ENCODE assay signal across 21 mouse cellular contexts in genomic region chr3:148641581-148641980, GRCm38 (mm10).
DNase-seq lines count a peak whose midpoint lies in the region; ATAC-seq and TF ChIP-seq lines count a peak whose summit lies in the region.
"Had no signal": no experiment of that assay in that cellular context is flagged by ENCODE, and none has a peak within 500 bp of the region (broad histone marks: within the 10 kb centered on the region; RNA-seq: fewer than 3 reads in every experiment).

No protein-coding gene starts in this region.

- ATAC-seq in forebrain, postnatal 0 days = no peak
- no peak for ATAC-seq in hindbrain, embryonic 15.5 days (ENCODE audit: low FRiP score, low read depth)
- ATAC-seq in midbrain, postnatal 0 days (ENCODE audit: low FRiP score) = no peak
- no peak for ATAC-seq in midbrain, embryonic 13.5 days
- ATAC-seq: CD4-positive, CD25-positive, alpha-beta regulatory T cell, adult 4 months; forebrain, embryonic 14.5 days; liver, embryonic 12.5 days had no signal

- H3K9me3 ChIP-seq in forebrain, postnatal 0 days (ENCODE audit: low read length) = no peaks in the 10 kb centered on the region
- H3K9me3 ChIP-seq in forebrain, embryonic 10.5 days = peaks cover 5% of the 10 kb centered on the region; the same call in 1 of the 2 replicates
- no peaks in the 10 kb centered on the region for H3K9me3 ChIP-seq in hindbrain, embryonic 15.5 days
- 0 out of 2 replicates have a peak, but pooled peaks cover 2% of the 10 kb centered on the region for H3K9me3 ChIP-seq in hindbrain, embryonic 10.5 days
- no peaks in the 10 kb centered on the region for H3K9me3 ChIP-seq in midbrain, postnatal 0 days (ENCODE audit: low read length)
- no peaks in the 10 kb centered on the region for H3K9me3 ChIP-seq in midbrain, embryonic 13.5 days
- H3K9me3 ChIP-seq: liver, embryonic 12.5 days had no signal

- H3K9ac ChIP-seq in forebrain, postnatal 0 days = no peak overlapping the region
- H3K9ac ChIP-seq in hindbrain, embryonic 15.5 days = no peak overlapping the region
- no peak overlapping the region for H3K9ac ChIP-seq in midbrain, postnatal 0 days (replicated peaks; ENCODE audit: low read length, poor library complexity, severe bottlenecking)
- no peak overlapping the region for H3K9ac ChIP-seq in midbrain, embryonic 13.5 days (replicated peaks)
- H3K9ac ChIP-seq: liver, embryonic 12.5 days had no signal

- peak; percentile 11 for DNase-seq in forebrain, postnatal 0 days
- no peak for DNase-seq in forebrain, embryonic 10.5 days (ENCODE audit: extremely low spot score, low spot score)
- DNase-seq in hindbrain, embryonic 10.5 days (ENCODE audit: low spot score) = no peak
- peak; percentile 21 for DNase-seq in midbrain, postnatal 0 days (ENCODE audit: low spot score)
- DNase-seq in spleen, postnatal 4 days (ENCODE audit: low spot score in 2 of 2) = no peak
- DNase-seq: adrenal gland, postnatal 25 days; cerebellum, adult 9-10 months; gastrocnemius, postnatal 14 days; heart, adult 11 months; heart, postnatal 36 days; kidney, adult 2 months; kidney, postnatal 14 days; lung, adult 18-20 months; lung, postnatal 14 days; midbrain, embryonic 14.5 days had no signal

- H3K27me3 ChIP-seq in forebrain, postnatal 0 days (ENCODE audit: insufficient read depth, low read length) = no peaks in the 10 kb centered on the region
- no peaks in the 10 kb centered on the region for H3K27me3 ChIP-seq in forebrain, embryonic 10.5 days (ENCODE audit: poor library complexity, severe bottlenecking)
- no peaks in the 10 kb centered on the region for H3K27me3 ChIP-seq in hindbrain, embryonic 15.5 days
- no peaks in the 10 kb centered on the region for H3K27me3 ChIP-seq in hindbrain, embryonic 10.5 days (ENCODE audit: insufficient read depth, poor library complexity, severe bottlenecking)
- no peaks in the 10 kb centered on the region for H3K27me3 ChIP-seq in midbrain, postnatal 0 days (ENCODE audit: insufficient read depth, low read length)
- no peaks in the 10 kb centered on the region for H3K27me3 ChIP-seq in midbrain, embryonic 13.5 days
- H3K27me3 ChIP-seq: liver, embryonic 12.5 days had no signal

- TF ChIP-seq CTCF in forebrain, postnatal 0 days (IDR thresholded peaks at IDR 0.05; ENCODE audit: low read depth) = no peak
- no peak for TF ChIP-seq CTCF in midbrain, postnatal 0 days (IDR thresholded peaks at IDR 0.05)

- no peak overlapping the region for H3K4me3 ChIP-seq in forebrain, postnatal 0 days (ENCODE audit: low read depth, low read length)
- no peak overlapping the region for H3K4me3 ChIP-seq in forebrain, embryonic 10.5 days
- no peak overlapping the region for H3K4me3 ChIP-seq in hindbrain, embryonic 15.5 days
- no peak overlapping the region for H3K4me3 ChIP-seq in hindbrain, embryonic 10.5 days
- no peak overlapping the region for H3K4me3 ChIP-seq in midbrain, postnatal 0 days (ENCODE audit: low read depth, low read length)
- H3K4me3 ChIP-seq in midbrain, embryonic 13.5 days (replicated peaks) = no peak overlapping the region
- H3K4me3 ChIP-seq: liver, embryonic 12.5 days; myocyte had no signal

- no peaks in the 10 kb centered on the region; the same call in 1 of the 2 replicates for H3K4me1 ChIP-seq in forebrain, postnatal 0 days (ENCODE audit: insufficient read depth)
- peaks cover 13% of the 10 kb centered on the region for H3K4me1 ChIP-seq in forebrain, embryonic 10.5 days
- H3K4me1 ChIP-seq in hindbrain, embryonic 15.5 days (replicated peaks) = no peaks in the 10 kb centered on the region; the same call in 1 of the 2 replicates
- no peaks in the 10 kb centered on the region for H3K4me1 ChIP-seq in hindbrain, embryonic 10.5 days (replicated peaks)
- H3K4me1 ChIP-seq in midbrain, postnatal 0 days (ENCODE audit: insufficient read depth, low read length) = no peaks in the 10 kb centered on the region; the same call in 1 of the 2 replicates
- H3K4me1 ChIP-seq in midbrain, embryonic 13.5 days (replicated peaks) = no peaks in the 10 kb centered on the region; the same call in 1 of the 2 replicates
- H3K4me1 ChIP-seq: liver, embryonic 12.5 days had no signal

- WGBS in forebrain, postnatal 0 days = 49% methylated on average over 3 of the region's 3 CpGs
- 78% methylated on average over 3 of the region's 3 CpGs for WGBS in forebrain, embryonic 10.5 days
- 63% methylated on average over 3 of the region's 3 CpGs for WGBS in hindbrain, embryonic 15.5 days
- 79% methylated on average over 3 of the region's 3 CpGs for WGBS in hindbrain, embryonic 10.5 days
- WGBS in midbrain, postnatal 0 days = 57% methylated on average over 3 of the region's 3 CpGs
- WGBS in midbrain, embryonic 13.5 days = 73% methylated on average over 3 of the region's 3 CpGs

- no peak overlapping the region for H3K4me2 ChIP-seq in forebrain, postnatal 0 days (ENCODE audit: low read depth)
- no peak overlapping the region for H3K4me2 ChIP-seq in hindbrain, embryonic 15.5 days
- no peak overlapping the region for H3K4me2 ChIP-seq in midbrain, postnatal 0 days (ENCODE audit: low read depth, low read length, poor library complexity, severe bottlenecking)
- H3K4me2 ChIP-seq in midbrain, embryonic 13.5 days (replicated peaks) = no peak overlapping the region
- H3K4me2 ChIP-seq: liver, embryonic 12.5 days had no signal

- H3K27ac ChIP-seq in forebrain, postnatal 0 days (ENCODE audit: low read depth, low read length) = no peak overlapping the region
- H3K27ac ChIP-seq in forebrain, embryonic 10.5 days = no peak overlapping the region
- peak overlapping the region; percentile 59; the same call in 1 of the 2 replicates for H3K27ac ChIP-seq in hindbrain, embryonic 15.5 days (replicated peaks)
- no peak overlapping the region for H3K27ac ChIP-seq in hindbrain, embryonic 10.5 days
- H3K27ac ChIP-seq in midbrain, postnatal 0 days (ENCODE audit: low read depth, low read length) = no peak overlapping the region
- H3K27ac ChIP-seq in midbrain, embryonic 13.5 days = no peak overlapping the region
- H3K27ac ChIP-seq: liver, embryonic 12.5 days had no signal

- no peaks in the 10 kb centered on the region for H3K36me3 ChIP-seq in forebrain, postnatal 0 days (ENCODE audit: insufficient read depth)
- no peaks in the 10 kb centered on the region for H3K36me3 ChIP-seq in forebrain, embryonic 10.5 days (replicated peaks)
- H3K36me3 ChIP-seq in hindbrain, embryonic 15.5 days = no peaks in the 10 kb centered on the region
- H3K36me3 ChIP-seq in hindbrain, embryonic 10.5 days = no peaks in the 10 kb centered on the region
- H3K36me3 ChIP-seq in midbrain, postnatal 0 days (ENCODE audit: insufficient read depth, low read length) = no peaks in the 10 kb centered on the region
- H3K36me3 ChIP-seq in midbrain, embryonic 13.5 days = no peaks in the 10 kb centered on the region
- H3K36me3 ChIP-seq: liver, embryonic 12.5 days had no signal

Comparison
In these comparisons a context has a peak if more than half of its experiments do, and no peak if none do; other contexts are left out.
1. DNase-seq: peak in forebrain, postnatal 0 days (single experiment) and midbrain, postnatal 0 days (single experiment); none in forebrain, embryonic 10.5 days (single experiment), hindbrain, embryonic 10.5 days (single experiment) and spleen, postnatal 4 days (0 of 2).